Mouse (Mus musculus): Measurements from ENCODE around the gene Mpz.

- TF ChIP-seq GATA1 (IDR thresholded peaks at IDR 0.05; ENCODE audit: borderline replicate concordance, low read length): no peak
- no peak for TF ChIP-seq FLI1 (IDR thresholded peaks at IDR 0.05; ENCODE audit: low read length)
Observed at GRCm38 (mm10) chr1:171116280-171116679, 34.2 kb upstream of the Mpz start.
